Mouse (Mus musculus) ES-Bruce4 (cell line): Measurements from ENCODE around the gene Madd.

Source experiments
- CTCF ChIP-seq: IDR thresholded peaks from one replicate; pipeline ENCODE4 v1.8.1; 2011; ENCODE audit warnings: low read depth, low read length
- EP300 ChIP-seq: IDR thresholded peaks from 2 replicates; pipeline ENCODE4 v1.6.1; 2011; ENCODE audit warnings: low read depth, low read length; ENCODE audit not compliant: insufficient read depth
- POLR2A ChIP-seq: IDR thresholded peaks from one replicate; pipeline ENCODE4 v1.8.1; 2011; ENCODE audit warnings: low read length; ENCODE audit not compliant: insufficient read depth

DNA sequence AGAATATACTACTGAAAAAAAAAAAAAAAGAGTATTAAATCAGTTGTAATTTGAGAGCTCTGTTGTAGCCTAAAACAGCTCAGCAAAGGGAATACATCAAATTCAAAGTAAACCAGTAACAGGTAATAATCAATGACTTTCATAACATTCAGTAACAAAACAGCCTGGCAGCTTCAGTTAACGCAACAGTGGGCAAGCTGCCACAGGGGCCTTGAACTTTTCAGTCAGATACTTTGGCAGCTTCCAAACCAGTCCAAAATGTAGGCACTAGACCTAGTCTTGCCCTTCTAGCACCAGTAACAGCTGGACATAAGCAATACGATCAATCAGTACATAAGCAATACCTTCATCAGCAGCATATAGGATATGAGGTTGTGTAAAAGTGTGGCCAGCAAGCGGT, 29.5 kb downstream of the Madd start:
- TF ChIP-seq POLR2A (no peak), CTCF (no peak), EP300 (no peak)
